Mouse (Mus musculus) G1E (cell line): ENCODE measurements around the gene Cox10.

ENCODE experiments used
- CTCF ChIP-seq: IDR thresholded peaks from 2 replicates; pipeline ENCODE4 v1.5.1; 2012; ENCODE audit warnings: low read depth, low read length, inconsistent platforms, mixed read lengths
- GATA1 ChIP-seq: IDR thresholded peaks from 2 replicates; pipeline ENCODE4 v1.6.1; 2012; ENCODE audit warnings: borderline replicate concordance, low read length, inconsistent platforms, mixed read lengths
- POLR2AphosphoS5 ChIP-seq: IDR thresholded peaks from 2 replicates; pipeline ENCODE4 v1.6.1; 2012; ENCODE audit warnings: low read depth, low read length, inconsistent platforms; ENCODE audit not compliant: insufficient replicate concordance
- TAL1 ChIP-seq: conservative IDR thresholded peaks from 2 replicates; pipeline ENCODE4 v1.6.1; 2012; ENCODE audit warnings: low read depth, low read length, inconsistent platforms, mixed read lengths

- TF ChIP-seq TAL1 (no peak), CTCF (no peak), GATA1 (no peak), POLR2AphosphoS5 (no peak)
These were observed 3.1 kb downstream of the Cox10 start for GRCm38 (mm10) chr11:64076212-64076611.
